Mouse (Mus musculus): ENCODE data around the gene Orm2. TPM values are rescaled to one million over a fixed set of nuclear protein-coding genes. Genes with fewer than 3 reads are reported as not detected.

Orm2 gene
- polyA plus RNA-seq, 1 experiment from 2014 or later: not detected

DNA sequence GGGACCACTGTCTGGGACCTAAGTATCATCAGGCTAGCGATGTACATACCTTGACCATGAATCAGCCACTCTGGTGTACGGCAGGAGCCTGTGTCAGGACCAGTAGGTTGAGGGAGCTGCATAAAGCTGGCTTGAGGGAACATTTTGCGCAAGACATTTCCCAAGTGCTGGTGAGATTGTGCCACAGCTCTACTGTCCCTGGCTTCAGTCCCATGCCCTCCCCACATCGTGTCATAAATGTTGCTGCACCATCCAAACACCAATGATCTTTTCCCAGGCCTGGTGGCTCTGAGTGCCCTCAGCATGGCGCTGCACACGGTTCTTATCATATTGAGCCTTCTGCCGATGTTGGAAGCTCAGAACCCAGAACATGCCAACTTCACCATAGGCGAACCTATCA, 18.0 kb upstream of the Orm2 start, which contains the start of gene Orm1:
TSS of gene Orm1 (plus strand) at position 266 of the 400 bp plus-strand sequence.
- no peaks in the 10 kb centered on the region for H3K36me3 ChIP-seq (ENCODE audit: control insufficient read depth, insufficient read depth, low read length)
- H3K9me3 ChIP-seq (replicated peaks; ENCODE audit: control insufficient read depth, low read length, poor library complexity, severe bottlenecking): no peaks in the 10 kb centered on the region
- H3K9ac ChIP-seq (ENCODE audit: low read depth, low read length): no peak within 1 kb of the TSS
- no peak within 1 kb of the TSS for H3K27ac ChIP-seq (ENCODE audit: low read length)
- H3K4me1 ChIP-seq (ENCODE audit: control insufficient read depth, insufficient read depth, low read length): no peaks in the 10 kb centered on the region
- 91% methylated on average over 8 of the region's 8 CpGs for WGBS
- H3K4me3 ChIP-seq (ENCODE audit: low read depth, low read length): no peak within 1 kb of the TSS
- ATAC-seq: no peak
- no peak within 1 kb of the TSS for H3K4me2 ChIP-seq (ENCODE audit: low read length)
- H3K27me3 ChIP-seq (ENCODE audit: control insufficient read depth, insufficient read depth, low read depth, low read length): no peaks in the 10 kb centered on the region

DNA sequence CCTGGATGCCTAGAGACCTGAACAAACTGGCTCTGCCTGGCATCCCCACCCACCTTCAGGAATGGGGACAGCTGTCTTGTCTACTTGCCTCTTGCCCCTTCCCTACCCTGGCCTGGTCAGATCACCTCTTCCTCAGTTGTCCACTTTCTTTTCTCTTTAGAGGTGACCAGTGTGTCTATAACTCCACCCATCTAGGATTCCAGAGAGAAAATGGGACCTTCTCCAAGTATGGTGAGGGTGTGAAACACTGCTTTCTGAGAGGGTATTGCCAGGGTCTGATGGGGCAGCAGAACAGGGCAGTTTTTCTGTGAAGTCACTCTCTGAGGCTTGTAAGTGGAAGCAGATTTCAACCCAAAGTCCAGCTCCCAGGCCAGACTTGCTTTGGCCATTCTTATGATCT, 17.0 kb upstream of the Orm2 start:
- no peaks in the 10 kb centered on the region for H3K36me3 ChIP-seq (ENCODE audit: control insufficient read depth, insufficient read depth, low read length)
- no peak overlapping the region for H3K27ac ChIP-seq (ENCODE audit: low read length)
- H3K4me1 ChIP-seq (ENCODE audit: control insufficient read depth, insufficient read depth, low read length): no peaks in the 10 kb centered on the region
- H3K9me3 ChIP-seq (replicated peaks; ENCODE audit: control insufficient read depth, low read length, poor library complexity, severe bottlenecking): no peaks in the 10 kb centered on the region
- no peak overlapping the region for H3K4me2 ChIP-seq (ENCODE audit: low read length)
- H3K9ac ChIP-seq (ENCODE audit: low read depth, low read length): no peak overlapping the region
- no peaks in the 10 kb centered on the region for H3K27me3 ChIP-seq (ENCODE audit: control insufficient read depth, insufficient read depth, low read depth, low read length)
- no peak overlapping the region for H3K4me3 ChIP-seq (ENCODE audit: low read depth, low read length)
- no peak for ATAC-seq

- Histone ChIP-seq H3K9ac (ENCODE audit: low read depth, low read length) (no peak overlapping the region), H3K4me2 (ENCODE audit: low read length) (no peak overlapping the region), H3K36me3 (ENCODE audit: control insufficient read depth, insufficient read depth, low read length) (no peaks in the 10 kb centered on the region), H3K4me1 (ENCODE audit: control insufficient read depth, insufficient read depth, low read length) (no peaks in the 10 kb centered on the region), H3K27me3 (ENCODE audit: control insufficient read depth, insufficient read depth, low read depth, low read length) (no peaks in the 10 kb centered on the region), H3K4me3 (ENCODE audit: low read depth, low read length) (no peak overlapping the region), H3K9me3 (replicated peaks; ENCODE audit: control insufficient read depth, low read length, poor library complexity, severe bottlenecking) (no peaks in the 10 kb centered on the region), H3K27ac (ENCODE audit: low read length) (no peak overlapping the region)
- ATAC-seq: no peak
- WGBS: 91% methylated on average over 4 of the region's 4 CpGs
These were observed 15.6 kb upstream of the Orm2 start for GRCm38 (mm10) chr4:63346659-63347058.

DNA sequence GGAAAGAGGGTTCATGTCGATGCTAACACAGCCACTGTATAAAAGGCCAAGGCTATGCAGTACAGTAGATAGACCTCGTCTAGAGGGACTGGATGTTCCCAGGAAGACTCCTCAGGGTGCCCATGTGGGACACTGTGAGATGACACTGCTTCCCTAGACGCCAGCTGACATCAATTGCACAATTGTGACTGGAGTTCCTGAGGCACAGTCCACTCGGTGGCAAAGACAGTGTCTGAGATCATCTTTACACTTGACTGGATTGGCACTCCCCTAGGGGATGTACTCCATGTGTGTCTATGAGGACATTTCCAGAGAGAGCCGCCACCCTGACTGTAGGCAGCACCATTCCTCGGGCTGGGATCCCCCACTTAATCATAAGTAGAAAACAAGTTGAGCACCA, 13.7 kb upstream of the Orm2 start:
- Histone ChIP-seq H3K4me3 (ENCODE audit: low read depth, low read length) (no peak overlapping the region), H3K9ac (ENCODE audit: low read depth, low read length) (no peak overlapping the region), H3K36me3 (ENCODE audit: control insufficient read depth, insufficient read depth, low read length) (no peaks in the 10 kb centered on the region), H3K4me1 (ENCODE audit: control insufficient read depth, insufficient read depth, low read length) (no peaks in the 10 kb centered on the region), H3K27ac (ENCODE audit: low read length) (no peak overlapping the region), H3K27me3 (ENCODE audit: control insufficient read depth, insufficient read depth, low read depth, low read length) (no peaks in the 10 kb centered on the region), H3K9me3 (replicated peaks; ENCODE audit: control insufficient read depth, low read length, poor library complexity, severe bottlenecking) (no peaks in the 10 kb centered on the region), H3K4me2 (ENCODE audit: low read length) (no peak overlapping the region)
- WGBS: 72% methylated on average over 6 of the region's 6 CpGs
- no peak for ATAC-seq

- WGBS: 86% methylated on average over 4 of the region's 4 CpGs
- Histone ChIP-seq H3K4me3 (ENCODE audit: low read depth, low read length) (no peak within 1 kb of the TSS), H3K4me1 (ENCODE audit: control insufficient read depth, insufficient read depth, low read length) (no peaks in the 10 kb centered on the region), H3K27me3 (ENCODE audit: control insufficient read depth, insufficient read depth, low read depth, low read length) (no peaks in the 10 kb centered on the region), H3K9ac (ENCODE audit: low read depth, low read length) (no peak within 1 kb of the TSS), H3K9me3 (replicated peaks; ENCODE audit: control insufficient read depth, low read length, poor library complexity, severe bottlenecking) (no peaks in the 10 kb centered on the region), H3K36me3 (ENCODE audit: control insufficient read depth, insufficient read depth, low read length) (no peaks in the 10 kb centered on the region), H3K4me2 (ENCODE audit: low read length) (no peak within 1 kb of the TSS), H3K27ac (ENCODE audit: low read length) (no peak within 1 kb of the TSS)
- no peak for ATAC-seq
These were observed 6.2 kb upstream of the Orm2 start, which contains the start of gene Orm3 for GRCm38 (mm10) chr4:63355877-63356665. TSS of gene Orm3 (plus strand) at chr4:63356162.

GRCm38 (mm10) chr4:63356981-63357570, 5.2 kb upstream of the Orm2 start:
- Histone ChIP-seq H3K4me1 (ENCODE audit: control insufficient read depth, insufficient read depth, low read length) (no peaks in the 10 kb centered on the region), H3K9ac (ENCODE audit: low read depth, low read length) (no peak overlapping the region), H3K36me3 (ENCODE audit: control insufficient read depth, insufficient read depth, low read length) (no peaks in the 10 kb centered on the region), H3K4me2 (ENCODE audit: low read length) (no peak overlapping the region), H3K9me3 (replicated peaks; ENCODE audit: control insufficient read depth, low read length, poor library complexity, severe bottlenecking) (no peaks in the 10 kb centered on the region), H3K27me3 (ENCODE audit: control insufficient read depth, insufficient read depth, low read depth, low read length) (no peaks in the 10 kb centered on the region), H3K4me3 (ENCODE audit: low read depth, low read length) (no peak overlapping the region), H3K27ac (ENCODE audit: low read length) (no peak overlapping the region)
- WGBS: 60% methylated on average over 2 of the region's 2 CpGs
- ATAC-seq: no peak

DNA sequence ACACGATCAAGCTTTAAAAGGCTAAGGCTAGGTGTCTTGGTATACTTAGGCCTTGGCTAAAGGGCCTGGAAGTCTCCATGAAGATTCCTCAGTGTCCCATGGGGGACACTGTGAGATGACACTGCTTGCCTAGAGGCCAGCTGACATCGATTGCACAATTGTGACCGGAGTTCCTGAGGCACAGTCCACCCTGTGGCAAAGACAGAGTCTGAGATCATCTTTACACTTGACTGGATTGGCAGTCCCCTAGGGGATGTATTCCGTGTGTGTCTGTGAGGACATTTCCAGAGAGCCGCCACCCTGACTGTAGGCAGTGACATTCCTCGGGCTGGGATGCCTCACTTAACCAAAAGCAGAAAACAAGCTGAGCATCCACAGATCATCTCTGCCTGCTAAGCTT, 2.4 kb upstream of the Orm2 start:
- no peak overlapping the region for H3K4me3 ChIP-seq (ENCODE audit: low read depth, low read length)
- H3K4me2 ChIP-seq (ENCODE audit: low read length): no peak overlapping the region
- H3K27ac ChIP-seq (ENCODE audit: low read length): no peak overlapping the region
- no peaks in the 10 kb centered on the region for H3K36me3 ChIP-seq (ENCODE audit: control insufficient read depth, insufficient read depth, low read length)
- no peak overlapping the region for H3K9ac ChIP-seq (ENCODE audit: low read depth, low read length)
- ATAC-seq: no peak
- 72% methylated on average over 6 of the region's 6 CpGs for WGBS
- H3K27me3 ChIP-seq (ENCODE audit: control insufficient read depth, insufficient read depth, low read depth, low read length): no peaks in the 10 kb centered on the region
- H3K9me3 ChIP-seq (replicated peaks; ENCODE audit: control insufficient read depth, low read length, poor library complexity, severe bottlenecking): no peaks in the 10 kb centered on the region
- H3K4me1 ChIP-seq (ENCODE audit: control insufficient read depth, insufficient read depth, low read length): no peaks in the 10 kb centered on the region

DNA sequence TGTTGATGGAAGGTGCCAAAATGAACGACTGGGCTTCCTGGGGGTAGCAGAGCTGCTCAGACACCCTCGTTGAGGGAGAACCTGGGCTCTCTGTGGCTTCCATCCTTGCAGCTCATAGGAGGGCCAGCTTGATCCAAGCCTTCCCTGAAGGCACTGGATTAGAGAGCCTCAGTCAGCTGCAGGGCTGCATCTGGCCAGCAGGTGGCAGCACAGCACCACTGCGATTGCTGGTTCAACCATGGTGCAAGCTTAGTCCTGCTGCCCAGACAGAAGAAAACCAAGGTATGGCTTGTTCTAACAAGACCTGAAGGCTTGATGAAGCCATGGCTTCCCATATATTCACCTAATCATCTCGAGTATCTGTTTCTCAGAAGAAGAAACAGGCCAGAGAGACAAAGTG, 6.3 kb downstream of the Orm2 start:
- H3K4me2 ChIP-seq (ENCODE audit: low read length): no peak overlapping the region
- ATAC-seq: peak; percentile 43; the same call in 1 of the 2 replicates
- no peaks in the 10 kb centered on the region for H3K9me3 ChIP-seq (replicated peaks; ENCODE audit: control insufficient read depth, low read length, poor library complexity, severe bottlenecking)
- WGBS: 14% methylated on average over 4 of the region's 4 CpGs
- no peaks in the 10 kb centered on the region for H3K4me1 ChIP-seq (ENCODE audit: control insufficient read depth, insufficient read depth, low read length)
- H3K9ac ChIP-seq (ENCODE audit: low read depth, low read length): no peak overlapping the region
- no peak overlapping the region for H3K27ac ChIP-seq (ENCODE audit: low read length)
- no peak overlapping the region for H3K4me3 ChIP-seq (ENCODE audit: low read depth, low read length)
- no peaks in the 10 kb centered on the region for H3K27me3 ChIP-seq (ENCODE audit: control insufficient read depth, insufficient read depth, low read depth, low read length)
- 0 out of 2 replicates have a peak, but pooled peaks cover 2% of the 10 kb centered on the region for H3K36me3 ChIP-seq (ENCODE audit: control insufficient read depth, insufficient read depth, low read length)

DNA sequence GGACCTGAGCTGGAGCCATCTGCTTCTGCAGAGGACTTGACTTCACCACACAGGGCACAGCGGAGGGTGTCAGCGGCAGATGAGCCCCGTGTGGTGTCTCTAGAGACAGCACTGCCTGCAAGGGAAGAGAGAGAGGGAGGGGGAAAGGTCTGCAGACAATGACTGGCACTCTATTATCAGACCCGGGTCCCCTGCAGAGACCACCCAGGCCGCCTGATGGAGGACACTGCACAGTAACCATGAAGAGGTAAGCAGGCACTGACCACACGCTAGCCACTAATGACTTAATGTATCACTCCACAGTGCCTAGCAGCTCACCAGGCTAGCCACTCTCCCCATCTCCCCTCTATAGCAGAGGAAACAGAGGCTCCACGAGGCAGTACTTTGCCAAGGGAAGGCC, 8.6 kb downstream of the Orm2 start:
- H3K4me2 ChIP-seq (ENCODE audit: low read length): no peak overlapping the region
- H3K4me3 ChIP-seq (ENCODE audit: low read depth, low read length): no peak overlapping the region
- no peaks in the 10 kb centered on the region for H3K9me3 ChIP-seq (replicated peaks; ENCODE audit: control insufficient read depth, low read length, poor library complexity, severe bottlenecking)
- 35% methylated on average over 7 of the region's 7 CpGs for WGBS
- no peaks in the 10 kb centered on the region for H3K4me1 ChIP-seq (ENCODE audit: control insufficient read depth, insufficient read depth, low read length)
- H3K27me3 ChIP-seq (ENCODE audit: control insufficient read depth, insufficient read depth, low read depth, low read length): no peaks in the 10 kb centered on the region
- H3K27ac ChIP-seq (ENCODE audit: low read length): no peak overlapping the region
- ATAC-seq: no peak
- H3K36me3 ChIP-seq (ENCODE audit: control insufficient read depth, insufficient read depth, low read length): 0 out of 2 replicates have a peak, but pooled peaks cover 2% of the 10 kb centered on the region
- 0 out of 2 replicates have a peak overlapping the region, but pooled peaks have one; percentile 25 for H3K9ac ChIP-seq (ENCODE audit: low read depth, low read length)

All from midbrain, embryonic 16.5 days (tissue).